Mouse (Mus musculus): ENCODE results near the gene Grid1. TPM values are rescaled to one million over a fixed set of nuclear protein-coding genes. Genes with fewer than 3 reads are reported as not detected.

The Grid1 gene
- total and polyA plus RNA-seq, 2 experiments: 0.46 to 0.55 TPM

GRCm38 (mm10) chr14:34946314-34946583 is 126.3 kb downstream of the Grid1 start:
- H3K36me3 ChIP-seq (ENCODE audit: control insufficient read depth, insufficient read depth, low read length): no peaks in the 10 kb centered on the region
- no peaks in the 10 kb centered on the region for H3K27me3 ChIP-seq (ENCODE audit: control insufficient read depth, insufficient read depth, low read length)
- DNase-seq (ENCODE audit: extremely low read depth, low read depth, low spot score): no peak
- TF ChIP-seq POLR2A (IDR thresholded peaks at IDR 0.05; ENCODE audit: extremely low read depth, insufficient read depth, low read length): no peak
- no peak for TF ChIP-seq CTCF (IDR thresholded peaks at IDR 0.05; ENCODE audit: low read depth, low read length)
- no peak overlapping the region for H3K9ac ChIP-seq (ENCODE audit: low read depth, low read length)
- H3K79me2 ChIP-seq (ENCODE audit: control insufficient read depth, insufficient read depth, low read length): no peaks in the 10 kb centered on the region
- no peak overlapping the region for H3K27ac ChIP-seq (replicated peaks; ENCODE audit: insufficient read depth, low read depth, low read length)
- 81% methylated on average over 2 of the region's 2 CpGs for WGBS
- H3K4me1 ChIP-seq (ENCODE audit: control insufficient read depth, insufficient read depth, low read length): no peaks in the 10 kb centered on the region
- H3K4me3 ChIP-seq (ENCODE audit: insufficient read depth, low read depth, low read length): no peak overlapping the region

GRCm38 (mm10) chr14:34948249-34948648 is 128.3 kb downstream of the Grid1 start:
- Histone ChIP-seq H3K4me1 (ENCODE audit: control insufficient read depth, insufficient read depth, low read length) (no peaks in the 10 kb centered on the region), H3K4me3 (ENCODE audit: insufficient read depth, low read depth, low read length) (no peak overlapping the region), H3K79me2 (ENCODE audit: control insufficient read depth, insufficient read depth, low read length) (no peaks in the 10 kb centered on the region), H3K9ac (ENCODE audit: low read depth, low read length) (no peak overlapping the region), H3K27me3 (ENCODE audit: control insufficient read depth, insufficient read depth, low read length) (no peaks in the 10 kb centered on the region), H3K36me3 (ENCODE audit: control insufficient read depth, insufficient read depth, low read length) (no peaks in the 10 kb centered on the region), H3K27ac (replicated peaks; ENCODE audit: insufficient read depth, low read depth, low read length) (no peak overlapping the region)
- no peak for DNase-seq (ENCODE audit: extremely low read depth, low read depth, low spot score)
- TF ChIP-seq POLR2A (IDR thresholded peaks at IDR 0.05; ENCODE audit: extremely low read depth, insufficient read depth, low read length): no peak
- TF ChIP-seq CTCF (IDR thresholded peaks at IDR 0.05; ENCODE audit: low read depth, low read length): no peak
- 77% methylated on average over 6 of the region's 6 CpGs for WGBS

- DNase-seq (ENCODE audit: extremely low read depth, low read depth, low spot score): no peak
- H3K4me1 ChIP-seq (ENCODE audit: control insufficient read depth, insufficient read depth, low read length): no peaks in the 10 kb centered on the region
- H3K27ac ChIP-seq (replicated peaks; ENCODE audit: insufficient read depth, low read depth, low read length): no peak overlapping the region
- WGBS: 55% methylated on average over 3 of the region's 3 CpGs
- H3K36me3 ChIP-seq (ENCODE audit: control insufficient read depth, insufficient read depth, low read length): no peaks in the 10 kb centered on the region
- no peaks in the 10 kb centered on the region for H3K27me3 ChIP-seq (ENCODE audit: control insufficient read depth, insufficient read depth, low read length)
- H3K9ac ChIP-seq (ENCODE audit: low read depth, low read length): no peak overlapping the region
- H3K79me2 ChIP-seq (ENCODE audit: control insufficient read depth, insufficient read depth, low read length): no peaks in the 10 kb centered on the region
- no peak overlapping the region for H3K4me3 ChIP-seq (ENCODE audit: insufficient read depth, low read depth, low read length)
- no peak for TF ChIP-seq CTCF (IDR thresholded peaks at IDR 0.05; ENCODE audit: low read depth, low read length)
- TF ChIP-seq POLR2A (IDR thresholded peaks at IDR 0.05; ENCODE audit: extremely low read depth, insufficient read depth, low read length): no peak
Measured at GRCm38 (mm10) chr14:34952311-34952710, 132.4 kb downstream of the Grid1 start.

GRCm38 (mm10) chr14:34953566-34953965 is 133.7 kb downstream of the Grid1 start:
- Histone ChIP-seq H3K9ac (ENCODE audit: low read depth, low read length) (no peak overlapping the region), H3K79me2 (ENCODE audit: control insufficient read depth, insufficient read depth, low read length) (no peaks in the 10 kb centered on the region), H3K4me1 (ENCODE audit: control insufficient read depth, insufficient read depth, low read length) (no peaks in the 10 kb centered on the region), H3K4me3 (ENCODE audit: insufficient read depth, low read depth, low read length) (no peak overlapping the region), H3K27me3 (ENCODE audit: control insufficient read depth, insufficient read depth, low read length) (no peaks in the 10 kb centered on the region), H3K27ac (replicated peaks; ENCODE audit: insufficient read depth, low read depth, low read length) (no peak overlapping the region), H3K36me3 (ENCODE audit: control insufficient read depth, insufficient read depth, low read length) (no peaks in the 10 kb centered on the region)
- DNase-seq (ENCODE audit: extremely low read depth, low read depth, low spot score): no peak
- WGBS: 94% methylated on average over 9 of the region's 9 CpGs
- TF ChIP-seq CTCF (IDR thresholded peaks at IDR 0.05; ENCODE audit: low read depth, low read length) (no peak), POLR2A (IDR thresholded peaks at IDR 0.05; ENCODE audit: extremely low read depth, insufficient read depth, low read length) (no peak)

GRCm38 (mm10) chr14:34955689-34956088 is 135.8 kb downstream of the Grid1 start:
- Histone ChIP-seq H3K4me1 (ENCODE audit: control insufficient read depth, insufficient read depth, low read length) (no peaks in the 10 kb centered on the region), H3K79me2 (ENCODE audit: control insufficient read depth, insufficient read depth, low read length) (no peaks in the 10 kb centered on the region), H3K36me3 (ENCODE audit: control insufficient read depth, insufficient read depth, low read length) (no peaks in the 10 kb centered on the region), H3K27ac (replicated peaks; ENCODE audit: insufficient read depth, low read depth, low read length) (no peak overlapping the region), H3K4me3 (ENCODE audit: insufficient read depth, low read depth, low read length) (no peak overlapping the region), H3K27me3 (ENCODE audit: control insufficient read depth, insufficient read depth, low read length) (no peaks in the 10 kb centered on the region), H3K9ac (ENCODE audit: low read depth, low read length) (no peak overlapping the region)
- 85% methylated on average over 1 of the region's 1 CpGs for WGBS
- no peak for DNase-seq (ENCODE audit: extremely low read depth, low read depth, low spot score)
- no peak for TF ChIP-seq CTCF (IDR thresholded peaks at IDR 0.05; ENCODE audit: low read depth, low read length)
- no peak for TF ChIP-seq POLR2A (IDR thresholded peaks at IDR 0.05; ENCODE audit: extremely low read depth, insufficient read depth, low read length)

- Histone ChIP-seq H3K79me2 (ENCODE audit: control insufficient read depth, insufficient read depth, low read length) (no peaks in the 10 kb centered on the region), H3K4me3 (ENCODE audit: insufficient read depth, low read depth, low read length) (no peak overlapping the region)
- WGBS: 76% methylated on average over 6 of the region's 6 CpGs
Measured at GRCm38 (mm10) chr14:34960227-34960626, 140.3 kb downstream of the Grid1 start.

More at GRCm38 (mm10) chr14:34960227-34960626, 140.3 kb downstream of the Grid1 start:
- Histone ChIP-seq H3K9ac (ENCODE audit: low read depth, low read length) (no peak overlapping the region), H3K4me1 (ENCODE audit: control insufficient read depth, insufficient read depth, low read length) (no peaks in the 10 kb centered on the region), H3K27ac (replicated peaks; ENCODE audit: insufficient read depth, low read depth, low read length) (no peak overlapping the region), H3K36me3 (ENCODE audit: control insufficient read depth, insufficient read depth, low read length) (no peaks in the 10 kb centered on the region), H3K27me3 (ENCODE audit: control insufficient read depth, insufficient read depth, low read length) (no peaks in the 10 kb centered on the region)
- TF ChIP-seq CTCF (IDR thresholded peaks at IDR 0.05; ENCODE audit: low read depth, low read length): no peak
- TF ChIP-seq POLR2A (IDR thresholded peaks at IDR 0.05; ENCODE audit: extremely low read depth, insufficient read depth, low read length): no peak
- DNase-seq (ENCODE audit: extremely low read depth, low read depth, low spot score): no peak
